Mouse (Mus musculus): ENCODE data around the gene Tpst1.

DNA sequence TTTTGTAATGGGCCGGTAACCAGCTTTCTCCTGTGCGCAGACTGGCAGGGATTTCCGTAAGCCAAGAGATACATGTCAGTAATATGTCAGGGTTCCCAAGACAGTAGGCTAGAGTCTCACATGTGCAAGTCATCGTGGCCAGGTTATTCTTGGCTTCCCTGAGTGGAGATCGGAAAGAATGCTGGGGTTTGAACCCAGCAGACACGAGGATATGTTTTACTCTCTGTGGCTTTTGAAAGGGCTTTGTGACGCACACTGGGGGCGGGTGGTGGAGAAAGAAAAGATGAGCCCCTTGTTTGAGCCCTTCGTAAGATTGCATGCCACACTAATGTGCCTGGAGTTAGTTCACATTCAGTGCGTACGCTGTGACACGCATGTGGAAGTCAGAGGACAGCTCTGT, 43.0 kb downstream of the Tpst1 start:
- TF ChIP-seq CTCF (IDR thresholded peaks at IDR 0.05; ENCODE audit: extremely low read depth, insufficient read depth, low read length) (no peak), POLR2A (IDR thresholded peaks at IDR 0.05; ENCODE audit: extremely low read depth, insufficient read depth, low read length) (no peak)

All from cortical plate, adult 2 months (tissue).